Mouse (Mus musculus) stomach, postnatal 0 days (tissue): ENCODE measurements at regions not wholly inside any gene's neighbourhood (a gene's known extent, or its start where the extent isn't known, plus 50 kb on each side); places are given as distances from the start of the nearest gene placed in this dataset.

Experiments
- CTCF ChIP-seq: IDR thresholded peaks from 2 replicates; pipeline ENCODE4 v1.5.1; 2016; ENCODE audit warnings: antibody characterized with exemption, low read depth, mild to moderate bottlenecking, moderate library complexity
- EP300 ChIP-seq: optimal IDR thresholded peaks from 2 replicates; pipeline ENCODE3; 2016; ENCODE audit warnings: antibody characterized with exemption

DNA sequence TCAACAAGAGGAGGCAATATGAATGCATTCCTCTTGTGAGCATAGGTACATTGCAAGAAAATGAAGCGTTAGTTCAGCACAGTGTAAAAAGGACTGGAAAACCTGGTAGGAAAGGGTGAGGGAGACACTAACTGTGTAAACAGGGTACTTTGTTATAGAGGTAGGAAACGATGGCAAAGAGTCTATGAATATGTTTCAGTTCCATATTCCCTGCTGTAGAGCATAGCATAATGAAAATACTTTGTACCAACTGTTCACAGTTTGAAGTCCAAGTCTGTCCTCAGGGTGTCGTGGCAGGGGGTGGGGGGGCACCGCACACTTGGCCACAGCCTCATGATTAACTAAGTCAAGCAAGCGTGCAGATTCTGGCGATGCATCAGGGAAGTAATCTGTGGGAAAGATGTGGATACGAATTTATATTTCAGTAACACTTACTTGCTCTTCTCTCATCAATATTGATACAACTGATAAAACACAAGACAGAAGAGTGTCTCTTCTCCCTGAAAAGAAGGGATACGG, 301.4 kb upstream of the Irak1bp1 start:
- TF ChIP-seq CTCF (no peak), EP300 (no peak)
